Mouse (Mus musculus) liver, embryonic 15.5 days (tissue): Measurements from ENCODE around the gene Pnrc2. TPM values are rescaled to one million over a fixed set of nuclear protein-coding genes. Genes with fewer than 3 reads are reported as not detected.

Experiments
- polyA plus RNA-seq: library from polyadenylated mRNA; unstranded; fragments of >200 nt; fragmentation: Nextera tagmentation; extraction: Ambion mirVana; gene quantifications from 2 replicates; pipeline ENCODE4 v1.2.1, GENCODE M21; 2015

The Pnrc2 gene
- polyA plus RNA-seq, 1 experiment from 2014 or later: 77.1 TPM

Other genes starting within 250 kb of the Pnrc2 start
- gene Ifnlr1, start 187.6 kb downstream of the Pnrc2 start, polyA plus RNA-seq: 0.18 and 0.30 TPM in 2 replicates
- gene Il22ra1, start 145.7 kb downstream of the Pnrc2 start, polyA plus RNA-seq: 0.55 and 0.56 TPM in 2 replicates
- 0.36 and 0.63 TPM in 2 replicates for gene Myom3, start 114.1 kb downstream of the Pnrc2 start, polyA plus RNA-seq
- gene Srsf10, start 18.1 kb downstream of the Pnrc2 start, polyA plus RNA-seq: 87.2 and 90.0 TPM in 2 replicates
- 2.8 and 3.0 TPM in 2 replicates for gene Cnr2, start 21.5 kb upstream of the Pnrc2 start, polyA plus RNA-seq
- gene Fuca1, start 46.9 kb upstream of the Pnrc2 start, polyA plus RNA-seq: 24.0 and 29.4 TPM in 2 replicates
- 91.4 and 96.5 TPM in 2 replicates for gene Hmgcl, start 72.6 kb upstream of the Pnrc2 start, polyA plus RNA-seq
- gene Gale, start 89.9 kb upstream of the Pnrc2 start, polyA plus RNA-seq: 38.6 and 46.9 TPM in 2 replicates
- gene Lypla2, start 98.8 kb upstream of the Pnrc2 start, polyA plus RNA-seq: 40.4 and 49.5 TPM in 2 replicates
- 73.9 and 81.7 TPM in 2 replicates for gene Pithd1, start 113.4 kb upstream of the Pnrc2 start, polyA plus RNA-seq
- gene Eloa, start 147.9 kb upstream of the Pnrc2 start, polyA plus RNA-seq: 27.0 and 29.6 TPM in 2 replicates
- gene Rpl11, start 179.6 kb upstream of the Pnrc2 start, polyA plus RNA-seq: 212 and 240 TPM in 2 replicates